Mouse (Mus musculus): ENCODE data around the gene Dpy30. TPM values are rescaled to one million over a fixed set of nuclear protein-coding genes. Genes with fewer than 3 reads are reported as not detected.
A peak's percentile ranks its signal among the peaks of the same experiment; 100 is the strongest.
"Not testable (repeated sequence)": the region's sequence is repeated elsewhere in the genome, so short reads cannot be mapped to it uniquely, and the experiment has no call there.

Dpy30 gene
- polyA plus RNA-seq, 1 experiment, result 132 TPM

DNA sequence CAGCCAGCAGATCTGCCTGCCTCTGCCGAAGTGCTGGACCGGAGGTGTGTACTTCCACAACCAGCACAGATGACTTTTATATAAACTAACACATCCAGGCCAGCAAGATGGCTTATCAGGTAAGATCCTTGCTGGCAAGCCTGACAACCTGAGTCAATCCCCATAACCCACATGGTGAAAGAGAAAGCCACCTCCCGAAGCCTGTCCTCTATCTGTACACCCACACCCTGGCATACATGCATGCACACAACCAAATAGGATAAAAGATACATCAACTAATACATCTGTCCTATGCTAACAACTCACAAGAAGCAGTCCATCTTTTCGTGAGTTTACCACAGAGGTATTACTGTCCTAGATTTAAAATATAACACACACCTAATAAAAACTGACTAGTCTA is 19.7 kb downstream of the Dpy30 start:
- Histone ChIP-seq H3K4me1 (ENCODE audit: control insufficient read depth, insufficient read depth, insufficient read length, low read length) (no peaks in the 10 kb centered on the region), H3K4me3 (ENCODE audit: insufficient read depth, low read depth, low read length) (no peak overlapping the region), H3K27ac (replicated peaks; ENCODE audit: low read depth, low read length) (no peak overlapping the region)

DNA sequence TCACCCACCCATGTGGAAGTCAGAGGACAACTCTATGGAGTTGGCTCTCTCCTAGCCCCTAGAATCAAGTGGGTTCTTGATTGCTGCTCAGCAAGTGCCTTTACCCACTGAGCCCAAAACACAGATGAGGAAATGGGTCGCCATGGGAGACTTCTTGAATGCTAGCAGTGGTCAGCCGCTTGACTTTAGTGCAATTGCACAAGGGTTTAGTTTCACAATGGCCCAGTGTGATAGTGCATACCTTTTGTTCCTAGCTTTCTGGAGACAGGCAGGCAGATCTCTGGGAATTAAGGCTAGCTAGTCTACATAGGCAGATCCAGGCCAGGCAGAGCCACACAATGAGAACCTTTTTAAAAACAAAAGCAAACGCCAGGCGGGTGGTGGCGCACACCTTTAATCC is 23.7 kb downstream of the Dpy30 start:
- H3K27ac ChIP-seq (replicated peaks; ENCODE audit: low read depth, low read length), result no peak overlapping the region
- H3K4me1 ChIP-seq (ENCODE audit: control insufficient read depth, insufficient read depth, insufficient read length, low read length), result no peaks in the 10 kb centered on the region
- H3K4me3 ChIP-seq (ENCODE audit: insufficient read depth, low read depth, low read length), result no peak overlapping the region

DNA sequence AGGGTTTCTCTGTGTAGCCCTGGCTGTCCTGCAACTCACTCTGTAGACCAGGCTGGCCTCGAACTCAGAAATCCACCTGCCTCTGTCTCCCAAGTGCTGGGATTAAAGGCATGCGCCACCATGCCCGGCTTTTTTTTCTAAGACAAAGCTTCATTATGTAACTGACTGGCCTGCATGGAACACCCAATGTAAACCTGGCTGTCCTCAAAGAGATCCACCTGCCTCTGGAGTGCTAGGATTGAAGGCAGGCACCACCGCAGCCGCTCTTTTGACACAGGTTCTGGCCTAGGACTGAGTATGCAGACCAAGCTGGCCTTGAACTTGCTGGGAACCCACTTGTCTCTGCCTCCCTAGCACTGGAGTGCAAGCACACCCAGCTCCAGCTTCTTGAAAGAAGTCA is 26.8 kb downstream of the Dpy30 start:
- not testable (repeated sequence) for H3K4me1 ChIP-seq (ENCODE audit: control insufficient read depth, insufficient read depth, insufficient read length, low read length); H3K27ac ChIP-seq (replicated peaks; ENCODE audit: low read depth, low read length); H3K4me3 ChIP-seq (ENCODE audit: insufficient read depth, low read depth, low read length)

DNA sequence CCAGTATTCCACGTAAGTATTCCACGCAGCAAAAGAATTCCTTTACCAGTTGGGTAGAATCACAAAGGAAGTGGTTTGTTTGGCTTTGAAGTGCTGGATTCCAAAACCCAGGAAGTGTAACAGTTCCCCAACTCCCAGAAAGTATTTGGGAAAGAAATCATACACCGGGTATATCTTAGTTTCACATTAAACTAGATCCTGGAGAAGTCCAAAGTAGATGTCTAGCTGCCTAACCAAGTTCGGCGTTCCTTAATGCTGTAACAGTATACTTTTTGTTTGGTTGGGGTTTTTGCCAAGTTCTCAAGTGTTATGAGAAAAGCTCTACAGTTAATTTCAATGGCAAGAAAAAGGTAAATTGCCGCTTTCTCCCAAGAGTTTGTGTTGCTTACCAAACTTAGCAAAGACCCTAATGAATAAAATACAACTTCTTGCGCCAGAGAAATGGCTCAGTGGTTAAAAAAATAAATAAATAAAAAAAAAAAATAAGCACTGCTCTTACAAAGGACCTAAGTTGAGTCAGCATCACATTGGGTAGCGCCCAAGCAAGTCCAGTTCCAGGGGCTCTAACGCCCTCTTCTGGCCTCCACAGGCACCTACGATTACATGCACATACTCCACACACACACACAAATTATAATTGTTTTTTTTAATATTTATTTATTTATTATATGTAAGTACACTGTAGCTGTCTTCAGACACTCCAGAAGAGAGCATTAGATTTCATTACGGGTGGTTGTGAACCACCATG is 27.5 kb downstream of the Dpy30 start:
- Histone ChIP-seq H3K4me3 (ENCODE audit: insufficient read depth, low read depth, low read length) (peak overlapping the region; percentile 77), H3K27ac (replicated peaks; ENCODE audit: low read depth, low read length) (peak overlapping the region; percentile 80), H3K4me1 (ENCODE audit: control insufficient read depth, insufficient read depth, insufficient read length, low read length) (no peaks in the 10 kb centered on the region)

DNA sequence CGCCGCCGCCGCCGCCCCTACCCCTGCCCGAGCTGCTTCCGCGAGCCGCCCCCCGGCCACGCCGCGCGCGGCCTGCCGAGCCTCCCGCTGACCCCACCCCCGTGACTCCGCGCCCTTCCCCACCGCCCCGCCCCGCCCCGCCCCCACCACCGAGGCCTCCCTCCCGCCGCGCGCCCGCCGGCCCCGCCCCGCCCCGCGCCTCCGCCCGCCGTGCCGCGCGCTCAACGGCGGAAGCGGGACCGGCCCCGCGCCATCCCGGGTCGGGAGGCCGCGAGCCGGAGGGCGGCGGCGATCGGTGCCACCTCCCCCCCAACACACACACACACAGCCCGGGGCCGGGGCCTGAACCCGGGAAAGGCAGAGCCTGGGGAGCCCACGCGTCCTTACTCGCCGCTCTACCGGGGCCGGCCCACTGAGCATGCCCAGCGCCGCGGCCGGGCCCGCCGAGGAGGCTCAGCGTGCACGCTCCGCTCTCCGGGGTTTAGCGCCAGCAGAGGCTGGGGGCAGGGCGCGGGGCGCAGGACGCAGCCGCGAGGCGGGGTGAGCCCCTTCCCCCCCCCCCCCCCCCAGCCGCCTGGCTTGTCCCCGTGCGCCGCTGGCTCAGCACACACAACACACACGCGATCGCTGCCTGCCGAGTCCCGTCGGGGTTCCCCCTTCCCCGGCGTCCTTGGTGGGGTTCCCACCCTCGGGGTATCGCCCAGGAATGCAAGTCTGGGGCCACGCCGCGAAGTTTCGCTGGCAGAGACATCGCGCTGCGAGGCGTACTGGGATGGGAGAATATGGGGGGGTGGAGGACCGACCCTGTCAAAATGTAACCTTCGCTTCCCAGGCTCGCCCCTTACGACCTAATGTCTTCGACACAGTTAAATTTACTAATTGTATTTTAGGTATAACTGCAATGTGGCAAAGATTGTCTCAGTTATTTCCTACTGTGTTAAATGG is 28.4 kb downstream of the Dpy30 start, which contains the start of gene Memo1:
Memo1 (minus strand) TSS at position 496 of the 945 bp plus-strand sequence.
- Histone ChIP-seq H3K4me1 (ENCODE audit: control insufficient read depth, insufficient read depth, insufficient read length, low read length) (peaks cover 4% of the 10 kb centered on the region; the same call in 1 of the 2 replicates), H3K4me3 (ENCODE audit: insufficient read depth, low read depth, low read length) (peak within 1 kb of the TSS; percentile 83), H3K27ac (replicated peaks; ENCODE audit: low read depth, low read length) (peak within 1 kb of the TSS; percentile 84)

DNA sequence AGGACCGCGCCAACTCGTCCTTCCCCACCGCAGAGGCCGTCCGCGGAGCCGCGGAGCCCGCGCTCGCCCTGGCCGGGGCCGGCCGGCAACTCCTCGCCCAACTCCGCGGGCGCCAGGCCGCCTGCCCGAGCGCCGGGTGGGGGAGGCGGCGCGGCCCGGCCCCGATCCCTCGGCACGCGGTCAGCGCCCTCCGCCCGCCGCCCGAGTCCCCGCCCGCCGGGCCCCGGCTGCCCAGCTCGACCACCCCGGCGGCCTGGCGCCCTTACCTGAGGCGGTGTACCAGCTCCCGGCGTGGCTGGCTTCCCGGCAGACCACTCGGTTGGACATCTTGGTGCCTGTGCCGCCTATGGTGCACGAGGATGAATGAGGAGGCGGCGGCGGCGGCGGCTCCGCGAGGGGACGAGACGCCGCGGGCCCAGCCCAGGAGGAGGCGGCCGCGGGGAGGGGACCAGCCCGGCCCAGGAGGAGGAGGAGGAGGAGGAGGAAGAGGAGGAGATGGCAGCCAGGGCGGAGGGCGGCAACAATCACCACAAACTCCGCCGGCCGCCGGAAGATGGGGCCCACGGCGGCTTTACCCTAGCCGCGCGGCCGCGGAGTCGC is 29.2 kb downstream of the Dpy30 start:
- Histone ChIP-seq H3K27ac (replicated peaks; ENCODE audit: low read depth, low read length) (peak overlapping the region; percentile 71), H3K4me1 (ENCODE audit: control insufficient read depth, insufficient read depth, insufficient read length, low read length) (peaks cover 4% of the 10 kb centered on the region; the same call in 1 of the 2 replicates), H3K4me3 (ENCODE audit: insufficient read depth, low read depth, low read length) (peak overlapping the region; percentile 83)

DNA sequence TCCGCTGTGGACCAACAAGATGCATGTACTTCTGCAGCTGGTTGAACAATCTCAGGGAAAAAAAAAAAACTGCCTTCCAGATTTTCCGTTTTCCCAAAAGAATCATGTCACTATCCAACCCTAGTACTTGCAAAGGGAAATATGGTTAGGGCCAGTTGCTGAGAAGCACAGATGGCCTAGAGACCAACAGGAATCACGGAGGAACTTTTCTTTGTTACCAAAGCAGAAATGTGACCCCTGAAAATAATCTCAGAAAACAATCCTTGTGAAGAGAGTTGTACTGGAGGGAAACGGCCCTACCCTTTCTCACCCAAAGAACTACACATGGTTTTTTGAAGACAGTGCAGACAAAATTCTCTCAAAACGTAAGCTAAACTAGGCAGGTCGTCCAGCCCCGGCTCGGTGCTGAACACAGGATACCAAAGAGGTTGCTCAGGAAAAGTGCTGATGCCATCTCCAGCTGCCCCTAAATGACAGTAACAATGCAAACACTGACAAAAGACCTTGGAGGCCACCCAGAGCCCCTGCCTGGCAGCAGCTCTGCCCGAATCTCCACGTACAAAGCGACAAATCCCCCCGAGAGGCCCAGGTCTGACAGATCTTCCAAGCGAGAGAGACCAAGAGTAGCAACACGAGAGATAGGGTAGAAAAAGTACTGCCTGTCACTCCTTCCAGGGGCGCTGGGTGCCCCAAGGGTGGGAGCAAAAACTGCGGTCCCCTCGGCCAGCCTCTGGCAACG is 29.9 kb downstream of the Dpy30 start:
- peaks cover 7% of the 10 kb centered on the region; the same call in 1 of the 2 replicates for H3K4me1 ChIP-seq (ENCODE audit: control insufficient read depth, insufficient read depth, insufficient read length, low read length)
- peak overlapping the region; percentile 48; the same call in 1 of the 2 replicates for H3K27ac ChIP-seq (replicated peaks; ENCODE audit: low read depth, low read length)

DNA sequence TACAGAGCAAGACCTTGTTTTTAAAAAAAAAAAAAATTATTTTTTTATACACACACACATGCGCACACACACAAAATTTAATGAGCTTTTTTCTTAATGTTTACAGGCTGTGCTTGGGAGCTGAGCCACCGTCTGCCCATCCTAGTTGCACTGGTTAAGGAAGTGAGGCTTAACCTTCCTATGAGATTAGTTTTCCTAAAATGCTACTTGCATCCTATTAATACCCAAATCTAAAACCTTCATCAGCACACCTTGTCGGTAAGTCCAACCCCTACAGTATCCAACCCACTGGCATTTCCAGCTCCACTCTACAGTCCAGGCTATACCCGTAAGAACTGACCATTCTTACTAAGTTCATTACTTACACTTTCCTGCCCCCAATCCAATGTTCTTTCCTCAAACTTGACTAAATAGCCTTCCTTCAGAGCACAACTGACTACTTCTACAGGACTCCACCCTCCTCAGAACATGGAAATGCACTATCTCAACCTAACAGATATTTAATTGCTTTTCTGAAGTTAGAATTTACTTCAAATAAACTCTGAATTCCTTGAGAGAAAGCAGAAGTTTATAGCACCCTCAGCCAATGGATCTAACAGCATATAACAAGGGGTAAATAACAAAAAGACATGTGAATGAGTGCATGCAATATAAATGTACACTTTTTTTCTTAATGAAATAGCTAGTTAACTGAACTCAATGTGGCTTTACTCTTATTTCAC is 31.9 kb downstream of the Dpy30 start:
- H3K27ac ChIP-seq (replicated peaks; ENCODE audit: low read depth, low read length), result no peak overlapping the region
- H3K4me1 ChIP-seq (ENCODE audit: control insufficient read depth, insufficient read depth, insufficient read length, low read length), result peaks cover 9% of the 10 kb centered on the region; the same call in 1 of the 2 replicates

More for the DNA sequence above, 29.9 kb downstream of the Dpy30 start:
- H3K4me3 ChIP-seq (ENCODE audit: insufficient read depth, low read depth, low read length), result peak overlapping the region; percentile 83

DNA sequence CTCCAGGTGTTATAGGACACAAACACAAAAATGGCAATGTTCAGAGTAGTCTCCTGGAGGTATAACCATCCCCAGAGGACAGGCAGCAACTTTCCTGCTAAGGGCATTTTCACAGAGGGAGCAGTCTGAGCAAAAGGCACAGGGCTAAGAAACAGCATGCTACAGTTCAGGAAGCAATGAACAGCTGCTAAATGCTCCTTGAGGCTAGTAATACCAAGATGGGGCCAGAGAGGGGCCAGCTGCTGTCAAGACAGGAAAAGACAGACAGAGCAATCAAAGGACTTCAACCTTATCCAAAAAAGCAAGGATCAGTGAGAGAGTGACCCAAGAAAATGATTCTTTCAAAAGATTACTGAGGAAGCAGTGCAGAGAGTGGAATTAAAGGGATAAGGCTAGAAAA is 32.9 kb downstream of the Dpy30 start:
- no peak overlapping the region for H3K27ac ChIP-seq (replicated peaks; ENCODE audit: low read depth, low read length)
- peaks cover 9% of the 10 kb centered on the region; the same call in 1 of the 2 replicates for H3K4me1 ChIP-seq (ENCODE audit: control insufficient read depth, insufficient read depth, insufficient read length, low read length)

More for the DNA sequence above, 31.9 kb downstream of the Dpy30 start:
- H3K4me3 ChIP-seq (ENCODE audit: insufficient read depth, low read depth, low read length), result no peak overlapping the region

DNA sequence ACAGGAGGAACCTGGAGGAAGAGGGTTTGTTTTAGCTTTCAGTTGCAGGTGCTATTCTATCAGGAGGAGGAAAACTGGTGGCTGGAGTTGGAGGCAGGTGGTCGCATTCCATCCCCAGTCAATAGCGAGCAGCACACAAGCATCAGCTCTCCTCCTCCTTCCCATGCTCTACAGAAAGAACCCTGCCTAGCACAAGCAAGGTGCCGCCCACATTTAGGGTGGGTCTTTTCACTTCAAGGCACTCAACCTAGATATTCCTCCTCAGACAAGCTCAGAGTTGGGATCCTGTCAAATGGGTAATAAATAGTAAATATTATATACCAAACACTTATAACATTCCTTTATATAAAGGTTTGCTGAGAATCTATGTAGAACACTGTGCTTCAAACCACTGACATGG is 33.5 kb downstream of the Dpy30 start:
- H3K4me1 ChIP-seq (ENCODE audit: control insufficient read depth, insufficient read depth, insufficient read length, low read length), result peaks cover 10% of the 10 kb centered on the region; the same call in 1 of the 2 replicates
- H3K27ac ChIP-seq (replicated peaks; ENCODE audit: low read depth, low read length), result no peak overlapping the region
- no peak overlapping the region for H3K4me3 ChIP-seq (ENCODE audit: insufficient read depth, low read depth, low read length)

More for the DNA sequence above, 32.9 kb downstream of the Dpy30 start:
- H3K4me3 ChIP-seq (ENCODE audit: insufficient read depth, low read depth, low read length), result no peak overlapping the region

DNA sequence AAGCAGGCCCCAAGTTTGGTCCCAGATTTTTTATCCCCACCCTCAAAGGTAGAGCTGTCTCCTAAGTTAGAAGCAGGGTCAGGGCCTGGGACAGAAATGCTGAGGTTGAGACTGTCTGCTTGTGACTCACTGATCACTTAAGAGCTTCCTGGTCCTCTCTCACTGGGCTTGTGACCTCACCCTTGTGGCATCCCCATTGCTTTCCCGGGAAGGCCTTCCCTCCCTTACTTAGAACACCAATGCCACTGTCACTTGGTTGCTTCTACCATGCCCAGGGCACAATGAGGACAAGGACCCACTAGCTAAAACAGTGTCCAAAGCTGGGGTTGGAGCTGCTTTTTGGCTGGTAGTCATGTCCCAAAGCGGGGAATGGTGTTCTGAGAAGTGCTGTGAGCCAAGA is 35.1 kb downstream of the Dpy30 start:
- Histone ChIP-seq H3K27ac (replicated peaks; ENCODE audit: low read depth, low read length) (no peak overlapping the region), H3K4me3 (ENCODE audit: insufficient read depth, low read depth, low read length) (no peak overlapping the region), H3K4me1 (ENCODE audit: control insufficient read depth, insufficient read depth, insufficient read length, low read length) (peaks cover 12% of the 10 kb centered on the region)

DNA sequence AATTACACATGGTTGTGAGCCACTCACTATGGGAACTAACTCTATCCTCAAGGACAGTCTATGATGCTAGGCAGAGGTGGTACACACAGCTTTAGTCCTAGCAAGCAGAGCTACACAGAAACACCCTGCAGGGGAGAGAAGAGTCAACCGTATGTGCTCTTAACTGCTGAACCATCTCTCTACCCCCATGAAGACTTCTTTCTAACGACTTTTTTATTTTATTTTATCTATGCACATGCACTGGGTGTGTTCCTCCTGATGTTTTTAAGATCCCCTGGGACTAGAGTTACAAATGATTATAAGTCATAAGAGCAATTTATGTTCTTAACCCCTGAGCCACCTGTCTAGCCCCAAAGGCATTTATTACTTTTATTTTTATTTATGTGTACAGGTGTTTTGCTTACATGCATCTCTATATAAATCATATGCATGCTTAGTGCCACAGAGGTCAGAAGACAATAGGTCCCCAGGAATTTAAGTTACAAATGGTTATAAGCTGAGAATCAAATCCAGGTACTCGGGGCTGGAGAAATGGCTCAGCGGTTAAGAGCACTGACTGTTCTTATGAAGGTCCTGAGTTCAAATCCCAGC is 37.5 kb downstream of the Dpy30 start:
- H3K4me3 ChIP-seq (ENCODE audit: insufficient read depth, low read depth, low read length), result no peak overlapping the region
- no peak overlapping the region for H3K27ac ChIP-seq (replicated peaks; ENCODE audit: low read depth, low read length)
- H3K4me1 ChIP-seq (ENCODE audit: control insufficient read depth, insufficient read depth, insufficient read length, low read length), result peaks cover 12% of the 10 kb centered on the region

DNA sequence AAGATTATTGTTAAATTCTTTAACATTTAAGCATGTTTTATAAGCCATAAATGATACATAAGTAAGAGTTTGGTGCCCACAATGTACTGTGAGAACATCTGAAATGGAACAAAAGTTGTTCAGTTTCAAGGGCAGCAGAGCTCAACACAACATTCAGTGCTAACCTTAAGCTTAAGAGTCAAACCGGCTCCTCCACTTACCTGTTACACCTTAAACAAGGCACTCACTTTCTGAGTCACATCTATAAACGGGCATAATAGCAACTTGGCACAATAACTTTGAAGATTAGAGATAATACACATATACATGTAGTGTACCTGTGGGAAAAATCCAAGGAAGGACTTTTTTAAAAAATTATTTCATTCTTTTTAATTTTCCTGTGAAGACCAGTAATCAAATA is 38.0 kb downstream of the Dpy30 start:
- H3K4me3 ChIP-seq (ENCODE audit: insufficient read depth, low read depth, low read length), result no peak overlapping the region
- no peak overlapping the region for H3K27ac ChIP-seq (replicated peaks; ENCODE audit: low read depth, low read length)
- peaks cover 9% of the 10 kb centered on the region for H3K4me1 ChIP-seq (ENCODE audit: control insufficient read depth, insufficient read depth, insufficient read length, low read length)
